Mouse (Mus musculus): Measurements from ENCODE around the gene Psmc5.

DNA sequence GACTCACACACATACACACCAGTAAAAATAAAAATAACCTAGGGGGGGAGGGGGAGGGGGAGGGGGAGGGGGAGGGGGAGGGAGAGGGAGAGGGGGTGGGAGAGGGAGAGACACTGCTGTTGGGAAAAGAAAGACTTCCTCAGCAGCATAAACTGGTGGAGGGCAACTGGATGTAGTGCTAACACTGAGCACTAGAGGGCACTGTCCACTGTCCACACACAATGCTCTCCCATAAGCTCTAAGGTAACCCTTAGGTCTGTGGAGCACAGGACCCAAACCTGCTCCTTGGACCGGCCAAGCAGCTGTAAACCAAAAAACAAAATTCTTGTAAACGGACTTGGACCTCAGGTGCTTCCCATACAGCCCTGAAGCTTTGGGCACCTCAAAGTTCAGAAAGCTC, 46.7 kb downstream of the Psmc5 start:
- TF ChIP-seq CTCF (IDR thresholded peaks at IDR 0.05; ENCODE audit: low read depth) (peak; percentile 91), EP300 (IDR thresholded peaks at IDR 0.05; ENCODE audit: low read depth) (no peak)
